Mouse (Mus musculus) heart, embryonic 16.5 days (tissue): Measurements from ENCODE around the gene Ing3. TPM values are rescaled to one million over a fixed set of nuclear protein-coding genes. Genes with fewer than 3 reads are reported as not detected.

Source experiments
- ATAC-seq: fragments of 200-750 bp; cut with Nextera tagmentation; replicated peaks from 2 replicates; pipeline ENCODE4 v1.8.0; 2017; ENCODE audit warnings: moderate number of reproducible peaks; ENCODE audit not compliant: insufficient read depth, low FRiP score; ENCODE audit errors: extremely low read depth
- H3K27ac ChIP-seq: fragments of 300-500 bp; sonication (generic); 2 replicates; pipeline ENCODE4 v1.5.1; 2014; ENCODE audit warnings: mild to moderate bottlenecking, low read length, control low read depth, moderate library complexity
- H3K27me3 ChIP-seq: fragments of 300-500 bp; sonication (generic); 2 replicates; pipeline ENCODE4 v1.6.1; 2014; ENCODE audit warnings: low read length, mixed read lengths; ENCODE audit not compliant: control insufficient read depth, insufficient read depth
- H3K36me3 ChIP-seq: fragments of 300-500 bp; sonication (generic); 2 replicates; pipeline ENCODE4 v1.6.1; 2014; ENCODE audit not compliant: control insufficient read depth, insufficient read depth
- H3K4me1 ChIP-seq: fragments of 300-500 bp; sonication (generic); 2 replicates; pipeline ENCODE4 v1.6.1; 2014; ENCODE audit warnings: low read length, mixed read lengths; ENCODE audit not compliant: control insufficient read depth, insufficient read depth
- H3K4me2 ChIP-seq: fragments of 300-500 bp; sonication (generic); 2 replicates; pipeline ENCODE4 v1.6.1; 2014; ENCODE audit warnings: low read depth, mild to moderate bottlenecking, control low read depth, low read length
- H3K4me3 ChIP-seq: fragments of 300-500 bp; sonication (generic); 2 replicates; pipeline ENCODE4 v1.5.1; 2014; ENCODE audit warnings: mild to moderate bottlenecking, control low read depth, low read length
- H3K9ac ChIP-seq: fragments of 300-500 bp; sonication (generic); 2 replicates; pipeline ENCODE4 v1.6.1; 2014; ENCODE audit warnings: low read length, control low read depth
- H3K9me3 ChIP-seq: fragments of 300-500 bp; sonication (generic); replicated peaks from 2 replicates; pipeline ENCODE4 v1.6.1; 2016; ENCODE audit warnings: low read length; ENCODE audit not compliant: control insufficient read depth
- WGBS: fragments of 180-500 bp; shearing (Covaris S2); extraction: QIAGEN DNeasy Blood & Tissue Kit; methylation state at CpG from one replicate; pipeline ENCODE4 v1.1.7; 2014; 5-methylcytosine and 5-hydroxymethylcytosine counted together
- polyA plus RNA-seq: library from polyadenylated mRNA; unstranded; fragments of >200 nt; fragmentation: Nextera tagmentation; extraction: Ambion mirVana; gene quantifications from 2 replicates; pipeline ENCODE4 v1.2.1, GENCODE M21; 2015

The Ing3 gene
- polyA plus RNA-seq, 1 experiment from 2014 or later: 39.7 TPM

DNA sequence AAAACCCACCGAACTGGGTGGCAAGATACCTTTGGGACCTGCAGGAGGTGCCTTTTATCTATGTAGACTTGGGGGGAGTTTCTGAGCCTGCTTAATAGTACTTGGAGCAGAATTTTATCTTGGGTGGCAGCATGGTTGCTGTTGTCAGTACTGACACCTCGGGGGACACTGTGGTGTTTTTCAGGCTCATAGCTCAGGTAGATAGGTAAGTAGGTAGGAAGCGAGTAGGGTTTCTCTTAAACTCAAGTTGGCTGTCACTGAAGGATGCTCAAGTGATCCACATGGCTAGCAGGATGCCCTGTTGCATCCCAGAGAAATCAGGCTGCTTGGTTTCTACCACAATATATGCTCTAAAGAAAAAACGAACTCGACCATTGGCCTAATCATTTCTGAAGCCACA, 38.9 kb downstream of the Ing3 start:
- no peak for ATAC-seq
- 82% methylated on average over 5 of the region's 5 CpGs for WGBS
- Histone ChIP-seq H3K9me3 (no peaks in the 10 kb centered on the region), H3K4me3 (no peak overlapping the region), H3K9ac (no peak overlapping the region), H3K27ac (no peak overlapping the region), H3K4me1 (0 out of 2 replicates have a peak, but pooled peaks cover 3% of the 10 kb centered on the region), H3K4me2 (peak overlapping the region; percentile 10), H3K27me3 (no peaks in the 10 kb centered on the region), H3K36me3 (no peaks in the 10 kb centered on the region)

DNA sequence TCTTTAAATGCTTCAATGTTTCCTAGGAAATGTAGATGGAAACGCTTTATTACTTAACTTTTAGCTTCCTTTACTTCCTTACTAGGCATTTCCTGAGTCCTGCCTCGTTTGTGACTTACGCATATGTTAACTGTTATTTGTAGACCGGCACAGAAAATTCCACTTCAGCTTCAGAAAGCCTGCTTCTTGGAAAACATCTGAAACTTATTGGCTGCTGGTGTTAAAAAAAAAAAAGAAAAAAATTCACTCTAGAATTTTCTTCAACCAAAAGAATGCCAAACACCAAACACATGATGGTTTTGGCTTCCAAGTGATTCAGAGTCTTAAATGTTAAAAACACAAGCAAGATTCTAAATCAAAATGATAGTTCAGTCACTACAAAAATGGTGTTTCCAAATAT, 39.7 kb downstream of the Ing3 start:
- no peaks in the 10 kb centered on the region for H3K27me3 ChIP-seq
- ATAC-seq: no peak
- H3K4me2 ChIP-seq: peak overlapping the region; percentile 10
- no peak overlapping the region for H3K9ac ChIP-seq
- H3K4me1 ChIP-seq: 0 out of 2 replicates have a peak, but pooled peaks cover 3% of the 10 kb centered on the region
- H3K27ac ChIP-seq: no peak overlapping the region
- no peaks in the 10 kb centered on the region for H3K9me3 ChIP-seq
- no peaks in the 10 kb centered on the region for H3K36me3 ChIP-seq
- H3K4me3 ChIP-seq: no peak overlapping the region
- 68% methylated on average over 4 of the region's 4 CpGs for WGBS

DNA sequence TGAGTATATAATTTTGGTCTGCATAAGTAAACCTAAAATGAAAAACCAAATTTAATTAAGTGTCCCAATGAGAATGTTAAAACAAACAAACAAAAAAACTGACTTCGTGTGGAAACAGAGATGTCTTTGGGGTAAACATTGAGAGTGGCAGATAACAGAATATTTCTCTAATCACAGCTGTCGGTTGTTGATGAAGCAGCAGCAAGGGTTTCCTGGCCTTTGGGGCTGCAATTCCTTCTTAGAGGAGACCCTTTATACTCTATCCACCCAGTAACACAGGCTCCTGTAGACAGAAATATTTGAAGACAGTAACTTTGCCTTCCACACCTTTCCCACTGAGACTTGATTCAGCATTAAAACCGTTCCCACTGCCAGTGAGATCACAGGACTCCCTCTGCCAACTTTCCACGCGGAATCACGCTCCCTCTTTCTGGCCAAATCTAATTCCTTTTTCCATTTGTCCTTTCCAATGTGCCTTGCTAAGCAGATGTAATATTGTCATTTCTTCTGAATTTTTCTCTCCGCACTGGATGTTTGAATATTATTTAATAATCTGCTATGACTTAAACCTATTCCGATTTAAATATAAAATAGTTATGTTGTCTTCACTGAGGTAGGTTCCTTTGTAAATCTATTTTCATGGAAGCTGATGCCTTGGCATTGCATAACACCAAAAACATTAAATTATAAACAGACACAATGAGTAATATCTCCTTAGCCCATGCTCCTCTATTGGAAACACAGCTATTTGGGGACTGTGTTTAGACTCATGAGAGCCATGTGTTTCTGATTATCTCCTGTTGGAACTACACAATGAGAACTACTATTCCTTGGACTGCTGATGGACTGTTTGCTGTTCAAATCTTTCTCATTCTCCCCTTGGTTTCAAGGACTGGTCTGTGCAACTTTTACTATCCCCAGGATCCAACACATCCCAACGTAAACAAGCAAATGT, 41.1 kb downstream of the Ing3 start:
- peak overlapping the region; percentile 32; the same call in 1 of the 2 replicates for H3K27ac ChIP-seq
- 58% methylated on average over 9 of the region's 9 CpGs for WGBS
- no peak overlapping the region for H3K9ac ChIP-seq
- no peaks in the 10 kb centered on the region for H3K4me1 ChIP-seq
- H3K36me3 ChIP-seq: no peaks in the 10 kb centered on the region
- H3K4me2 ChIP-seq: no peak overlapping the region
- H3K9me3 ChIP-seq: no peaks in the 10 kb centered on the region
- H3K4me3 ChIP-seq: no peak overlapping the region
- no peaks in the 10 kb centered on the region for H3K27me3 ChIP-seq
- ATAC-seq: no peak

- Histone ChIP-seq H3K9me3 (no peaks in the 10 kb centered on the region), H3K27ac (no peak overlapping the region), H3K4me3 (no peak overlapping the region), H3K27me3 (no peaks in the 10 kb centered on the region), H3K4me1 (no peaks in the 10 kb centered on the region), H3K36me3 (no peaks in the 10 kb centered on the region), H3K9ac (no peak overlapping the region), H3K4me2 (no peak overlapping the region)
- no peak for ATAC-seq
- WGBS: 67% methylated on average over 4 of the region's 4 CpGs
These were observed 41.8 kb downstream of the Ing3 start for GRCm38 (mm10) chr6:21991151-21991550.

GRCm38 (mm10) chr6:21993070-21993469, 43.7 kb downstream of the Ing3 start:
- H3K27me3 ChIP-seq: no peaks in the 10 kb centered on the region
- H3K9ac ChIP-seq: no peak overlapping the region
- WGBS: 71% methylated on average over 2 of the region's 2 CpGs
- H3K4me2 ChIP-seq: no peak overlapping the region
- H3K9me3 ChIP-seq: no peaks in the 10 kb centered on the region
- no peak for ATAC-seq
- H3K27ac ChIP-seq: no peak overlapping the region
- no peaks in the 10 kb centered on the region for H3K36me3 ChIP-seq
- no peak overlapping the region for H3K4me3 ChIP-seq
- no peaks in the 10 kb centered on the region for H3K4me1 ChIP-seq

GRCm38 (mm10) chr6:21998131-21998530, 48.8 kb downstream of the Ing3 start:
- no peak overlapping the region for H3K9ac ChIP-seq

GRCm38 (mm10) chr6:21999025-21999424, 49.7 kb downstream of the Ing3 start:
- peak overlapping the region; percentile 69 for H3K27ac ChIP-seq
- peak overlapping the region; percentile 26; the same call in 1 of the 2 replicates for H3K4me2 ChIP-seq
- peaks cover 7% of the 10 kb centered on the region for H3K4me1 ChIP-seq
- no peaks in the 10 kb centered on the region for H3K36me3 ChIP-seq
- ATAC-seq: peak; percentile 63; the same call in 1 of the 2 replicates
- no peak overlapping the region for H3K4me3 ChIP-seq
- peak overlapping the region; percentile 43 for H3K9ac ChIP-seq
- 26% methylated on average over 11 of the region's 11 CpGs for WGBS
- no peaks in the 10 kb centered on the region for H3K27me3 ChIP-seq
- H3K9me3 ChIP-seq: no peaks in the 10 kb centered on the region

More at GRCm38 (mm10) chr6:21998131-21998530, 48.8 kb downstream of the Ing3 start:
- Histone ChIP-seq H3K27me3 (no peaks in the 10 kb centered on the region), H3K4me1 (peaks cover 7% of the 10 kb centered on the region), H3K4me3 (no peak overlapping the region), H3K4me2 (no peak overlapping the region), H3K9me3 (no peaks in the 10 kb centered on the region), H3K36me3 (no peaks in the 10 kb centered on the region), H3K27ac (peak overlapping the region; percentile 69)
- no peak for ATAC-seq
- 51% methylated on average over 4 of the region's 4 CpGs for WGBS

- H3K36me3 ChIP-seq: no peaks in the 10 kb centered on the region
- no peaks in the 10 kb centered on the region for H3K27me3 ChIP-seq
- no peaks in the 10 kb centered on the region for H3K9me3 ChIP-seq
- WGBS: 47% methylated on average over 6 of the region's 6 CpGs
- H3K4me3 ChIP-seq: no peak overlapping the region
- no peak overlapping the region for H3K9ac ChIP-seq
- H3K4me1 ChIP-seq: peaks cover 7% of the 10 kb centered on the region
- ATAC-seq: no peak
- peak overlapping the region; percentile 42 for H3K27ac ChIP-seq
- H3K4me2 ChIP-seq: no peak overlapping the region
These were observed 50.7 kb downstream of the Ing3 start for GRCm38 (mm10) chr6:22000086-22000485.

DNA sequence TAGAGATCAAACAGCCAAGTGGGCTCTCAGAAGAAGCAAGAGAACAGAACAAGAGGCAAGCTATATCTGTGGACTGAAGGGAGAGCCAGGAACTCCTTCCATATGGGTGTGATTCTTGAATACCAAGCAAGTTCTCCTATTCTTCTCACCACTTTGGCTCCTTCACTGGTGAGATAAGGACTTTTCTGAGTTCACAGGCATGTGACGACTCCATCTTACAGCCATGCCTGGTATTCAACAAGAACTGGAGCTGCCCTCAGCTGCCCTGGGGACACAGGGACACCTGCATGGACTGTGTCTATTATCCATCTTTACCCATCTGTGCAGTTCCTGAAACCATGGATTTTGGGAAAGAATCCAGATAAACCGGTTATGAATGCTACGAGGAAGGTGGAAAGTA, 51.5 kb downstream of the Ing3 start:
- no peaks in the 10 kb centered on the region for H3K27me3 ChIP-seq
- no peak for ATAC-seq
- no peaks in the 10 kb centered on the region for H3K36me3 ChIP-seq
- peaks cover 7% of the 10 kb centered on the region for H3K4me1 ChIP-seq
- no peak overlapping the region for H3K9ac ChIP-seq
- no peaks in the 10 kb centered on the region for H3K9me3 ChIP-seq
- WGBS: 62% methylated on average over 3 of the region's 3 CpGs
- no peak overlapping the region for H3K4me2 ChIP-seq
- H3K27ac ChIP-seq: no peak overlapping the region
- no peak overlapping the region for H3K4me3 ChIP-seq
